Mouse (Mus musculus) brain, adult 2 months (tissue): ENCODE results near the gene Heatr5a.

Experiments used
- DNase-seq: peaks from one replicate; pipeline ENCODE4 v3.0.0; 2011; ENCODE audit warnings: low read depth, low spot score

The Heatr5a gene

DNA sequence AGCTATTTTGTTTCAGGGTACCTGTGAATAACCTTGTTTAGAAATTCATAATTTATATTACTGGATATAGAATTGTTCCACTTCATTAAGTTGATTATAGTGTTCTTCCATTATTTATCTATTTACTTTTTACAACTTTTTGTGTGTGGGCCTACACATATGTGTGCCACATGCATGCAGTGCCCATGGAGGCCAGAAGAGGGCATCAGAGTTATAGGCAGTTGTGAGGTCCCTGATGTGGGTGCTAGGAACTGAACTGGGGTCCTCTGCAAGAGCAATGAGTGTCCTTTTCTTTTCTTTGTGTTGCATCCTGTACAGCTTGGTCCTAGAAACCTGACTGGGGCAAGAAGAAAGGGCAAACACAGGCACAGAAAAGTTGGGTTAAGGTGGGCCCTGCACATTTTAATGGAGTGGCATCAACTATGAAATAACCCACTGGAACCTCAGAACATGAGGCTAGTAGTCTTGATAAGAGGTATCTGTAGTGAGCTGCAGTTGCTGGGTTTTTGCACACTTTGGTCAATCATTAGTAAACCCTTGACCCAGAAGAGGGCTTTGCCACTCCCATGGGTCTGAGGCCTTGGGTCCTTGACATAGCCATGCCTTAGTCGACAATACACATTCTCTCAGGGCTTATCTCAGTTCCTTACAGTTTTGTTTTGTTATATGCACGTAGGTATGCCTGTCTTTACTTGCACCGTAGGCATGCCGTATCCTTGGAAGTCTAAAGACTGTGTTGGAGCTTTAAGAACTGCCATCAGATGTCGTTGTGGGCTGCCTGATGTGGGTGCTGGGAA is 1.3 kb upstream of the Heatr5a start:
- no peak for DNase-seq

DNA sequence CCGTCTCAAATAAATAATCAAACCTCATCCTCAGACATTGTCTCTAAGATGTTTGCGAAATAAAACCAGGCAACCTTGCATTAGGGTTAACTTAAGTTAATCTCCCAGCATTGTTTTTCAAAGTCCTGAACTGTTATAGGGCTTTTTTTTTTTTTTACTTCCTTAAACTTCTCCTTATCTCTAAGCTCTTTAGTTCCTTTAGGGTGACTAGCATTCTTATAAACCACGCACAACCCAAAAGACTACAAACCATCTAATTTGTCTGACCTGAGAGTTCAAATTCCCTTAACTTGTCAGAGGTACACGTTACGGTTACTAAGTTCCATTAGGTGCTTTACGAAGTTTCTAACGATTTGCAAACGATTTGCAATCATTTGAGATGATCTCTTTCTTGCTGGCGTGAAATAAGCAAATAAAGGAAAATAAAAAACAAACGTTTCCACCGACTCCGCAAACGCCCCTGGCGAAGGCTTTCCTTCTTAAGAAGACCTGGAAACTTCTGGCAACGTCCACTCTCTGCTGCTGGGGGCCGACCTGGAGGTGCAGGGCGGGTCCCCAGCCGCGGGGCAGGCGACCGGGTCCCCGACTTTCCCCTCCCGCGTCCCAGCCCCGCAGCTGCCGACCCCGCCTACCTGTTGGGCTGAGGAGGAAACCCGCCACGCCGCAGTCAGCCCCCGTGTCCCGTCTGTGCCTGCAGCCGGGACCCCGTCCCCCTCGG is 610 bp downstream of the Heatr5a start:
- DNase-seq: no peak

DNA sequence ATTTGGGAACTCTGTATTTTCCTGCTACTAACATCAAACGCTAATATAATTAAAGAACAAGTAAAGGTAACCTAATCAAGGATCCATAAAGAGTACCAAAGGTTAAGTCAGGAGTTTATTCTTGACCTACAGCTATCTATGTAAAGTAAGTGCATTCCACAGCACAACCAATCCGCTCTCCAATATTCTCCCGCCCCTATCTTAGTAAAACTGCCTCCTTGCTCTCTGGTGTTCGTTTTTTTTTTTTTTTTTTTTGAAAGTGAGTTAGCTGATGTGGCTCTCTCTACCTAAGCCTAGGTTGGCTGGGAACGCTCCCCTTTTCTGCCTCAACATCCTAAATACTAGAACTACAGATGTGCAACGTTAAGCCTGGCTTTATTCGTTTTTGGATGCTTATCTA is 1.2 kb downstream of the Heatr5a start:
- DNase-seq: no peak

DNA sequence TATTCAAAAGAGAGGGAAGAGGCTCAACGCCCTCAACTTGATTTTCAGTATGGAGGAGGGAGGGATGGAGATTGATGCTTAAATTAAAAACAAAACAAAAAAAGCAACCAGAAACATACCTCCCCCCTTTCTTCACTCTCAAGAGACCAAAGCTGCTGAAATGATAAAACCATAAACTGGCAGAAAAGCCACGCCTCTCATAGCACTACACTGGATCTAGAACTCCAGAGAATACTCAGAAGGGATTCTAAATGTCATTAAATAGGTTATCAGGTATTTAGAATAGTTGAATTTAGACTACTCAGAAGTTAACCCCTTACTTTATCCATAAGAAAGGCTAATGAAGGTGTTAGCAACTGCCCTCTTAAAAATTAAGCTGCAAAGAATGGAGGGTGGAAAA is 2.0 kb downstream of the Heatr5a start:
- DNase-seq: no peak

DNA sequence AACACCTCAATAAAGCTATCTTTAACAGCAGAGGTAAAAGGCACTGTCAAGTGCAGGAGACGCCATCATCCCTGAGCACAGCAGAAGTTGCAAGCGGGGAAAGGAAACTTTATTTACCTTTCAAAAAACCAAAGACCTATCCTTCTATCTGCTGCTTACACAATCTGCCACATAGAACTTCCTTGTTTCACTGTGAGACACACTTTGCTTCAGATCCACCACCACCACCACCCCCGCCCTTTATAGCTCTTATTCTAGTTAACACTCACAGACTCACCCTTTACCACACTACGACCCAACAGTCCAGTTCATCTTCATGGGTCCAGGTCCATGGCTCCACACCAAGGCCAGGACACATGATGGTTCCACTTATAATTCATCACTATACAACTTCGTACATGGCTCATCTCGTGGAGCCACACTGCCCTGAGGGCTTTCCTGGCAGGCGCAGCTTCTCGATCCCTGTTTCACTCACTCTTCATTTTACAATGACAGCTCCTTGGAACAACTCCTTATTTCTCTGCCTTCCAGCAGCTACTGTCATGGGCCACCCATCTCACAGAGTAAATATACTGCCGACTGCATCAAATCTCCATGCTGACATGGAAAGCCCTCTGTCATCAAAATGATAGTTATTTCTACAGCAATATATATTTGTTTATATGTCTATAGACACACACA is 3.1 kb downstream of the Heatr5a start:
- no peak for DNase-seq

DNA sequence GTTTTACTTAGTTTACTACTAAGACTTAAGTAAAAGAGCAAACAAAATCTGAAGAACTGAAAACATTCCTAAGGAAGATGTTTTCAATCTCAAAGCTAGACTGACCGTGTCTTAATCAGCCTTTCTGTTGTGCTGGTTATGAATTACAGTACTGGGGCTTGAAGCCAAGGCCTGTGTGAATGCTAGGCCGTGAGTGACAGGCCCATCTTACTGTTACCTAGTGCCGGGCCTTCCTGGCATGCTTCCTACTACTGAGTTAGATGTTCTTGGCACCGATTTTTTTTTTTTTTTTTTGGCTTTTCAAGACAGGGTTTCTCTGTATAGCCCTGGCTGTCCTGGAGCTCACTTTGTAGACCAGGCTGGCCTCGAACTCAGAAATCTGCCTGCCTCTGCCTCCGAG is 13.5 kb downstream of the Heatr5a start:
- DNase-seq: no peak

DNA sequence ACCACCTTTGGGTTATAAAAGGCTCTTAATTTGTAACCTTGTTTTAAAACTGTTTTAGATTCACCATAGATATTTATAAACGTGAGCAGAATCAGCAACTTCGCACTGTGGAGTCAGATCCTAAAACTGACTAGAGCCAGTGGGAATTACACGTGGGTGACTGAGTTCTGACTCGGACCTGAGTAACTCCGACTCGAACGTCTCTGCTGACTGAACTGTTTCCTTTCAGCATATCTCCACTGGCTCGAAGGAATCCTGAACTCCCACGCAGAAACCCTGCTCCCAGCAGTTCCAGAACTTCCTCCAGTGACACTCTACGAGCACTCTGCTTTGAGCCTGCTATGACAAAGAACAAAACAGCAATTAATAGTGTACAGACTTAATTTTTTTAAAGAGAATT is 18.8 kb downstream of the Heatr5a start:
- peak; percentile 69 for DNase-seq

DNA sequence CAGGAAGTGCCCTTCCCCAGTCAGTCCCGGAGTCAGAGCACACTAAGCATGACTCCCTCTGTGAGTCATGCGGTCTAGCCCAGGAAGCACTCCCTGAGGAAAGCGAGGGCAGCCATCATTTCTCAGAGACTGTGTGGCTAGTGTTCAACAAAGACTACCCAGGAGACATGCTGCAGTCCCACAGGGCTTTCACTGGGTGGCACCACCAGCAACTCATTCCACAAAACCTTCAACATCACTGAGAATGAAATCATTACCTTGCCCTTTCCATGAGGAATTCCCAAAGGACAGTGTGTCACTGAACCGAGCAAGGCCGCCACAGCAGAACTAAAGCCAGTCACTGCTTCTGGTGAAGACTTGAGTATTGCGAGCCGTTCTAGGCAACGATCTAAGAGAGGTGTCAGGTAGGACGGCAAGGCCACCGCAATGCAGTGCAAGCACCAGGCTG is 23.6 kb downstream of the Heatr5a start:
- DNase-seq: peak; percentile 70

DNA sequence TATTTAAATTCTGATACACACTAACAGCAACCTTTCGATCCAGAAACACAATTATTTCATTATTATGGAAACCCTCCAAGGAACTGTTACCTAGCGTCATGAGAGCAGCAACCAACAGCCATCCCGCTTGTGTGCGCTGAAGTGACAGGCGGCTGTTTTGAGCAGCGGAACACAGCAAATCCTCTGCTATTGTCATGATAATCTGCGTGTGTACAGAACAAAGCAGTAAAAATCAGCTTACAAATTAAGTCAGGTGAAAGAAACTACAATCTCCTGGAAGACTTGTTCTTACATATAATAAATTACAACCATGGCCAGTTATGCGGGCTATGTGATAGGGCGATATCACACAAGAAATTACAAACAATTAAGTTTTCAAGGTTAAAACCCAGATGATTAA is 25.8 kb downstream of the Heatr5a start:
- DNase-seq: no peak

DNA sequence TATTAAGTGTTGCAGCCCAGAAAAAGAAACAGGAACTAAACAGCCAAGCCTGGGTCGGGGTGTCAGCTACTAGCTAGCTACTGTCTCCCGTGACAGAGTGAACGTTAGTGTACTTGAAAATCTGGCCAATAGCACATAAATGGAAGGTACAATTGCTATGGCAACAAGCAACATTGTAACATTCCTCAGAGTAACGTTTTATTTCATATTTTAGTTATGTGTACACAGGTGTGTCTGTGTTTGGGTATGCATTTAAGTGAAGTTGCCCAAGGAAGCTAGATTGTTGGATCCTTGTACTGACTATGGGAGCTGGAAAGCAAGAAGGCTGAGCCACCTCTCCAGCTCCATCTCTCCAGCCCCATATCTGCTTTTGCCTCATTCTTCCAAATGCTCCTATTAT is 31.3 kb downstream of the Heatr5a start:
- no peak for DNase-seq

DNA sequence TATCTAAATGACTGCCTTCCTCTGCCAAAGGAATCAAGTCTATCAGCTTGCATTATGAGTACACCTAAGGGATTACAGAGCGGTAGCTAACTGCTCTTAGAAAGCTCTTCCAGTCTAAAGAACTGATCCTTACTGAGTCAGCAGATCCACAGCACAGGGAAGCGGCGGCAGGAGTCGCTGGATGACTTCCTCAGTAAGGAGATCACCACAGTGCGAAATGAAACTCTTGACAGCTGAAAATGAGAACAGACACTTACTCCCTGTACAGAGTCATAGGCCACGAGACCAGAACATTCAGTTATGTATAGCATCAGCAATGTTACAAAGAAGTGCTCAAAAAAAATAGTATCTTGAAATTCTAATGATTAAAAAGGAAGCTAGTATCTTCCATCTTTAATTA is 33.2 kb downstream of the Heatr5a start:
- DNase-seq: peak; percentile 27

DNA sequence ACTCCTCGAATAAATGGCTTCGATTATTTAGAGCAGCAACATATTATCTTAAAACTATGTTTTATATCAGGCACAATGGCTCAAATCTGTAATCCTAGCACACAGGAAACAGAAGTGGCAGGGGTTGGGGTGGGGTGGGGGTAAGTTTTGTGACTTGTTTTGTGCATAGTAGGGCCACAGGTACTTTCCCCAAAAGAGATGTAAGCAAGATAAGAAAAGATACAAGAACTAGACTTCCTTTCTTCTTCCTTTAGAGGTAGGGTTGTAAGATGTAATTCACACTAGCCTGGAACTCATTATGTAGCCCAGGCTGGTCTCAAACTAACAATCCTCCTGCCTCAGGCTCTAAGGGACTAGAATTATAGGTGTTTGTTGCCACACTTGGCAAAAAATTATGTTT is 41.5 kb downstream of the Heatr5a start:
- DNase-seq: no peak

DNA sequence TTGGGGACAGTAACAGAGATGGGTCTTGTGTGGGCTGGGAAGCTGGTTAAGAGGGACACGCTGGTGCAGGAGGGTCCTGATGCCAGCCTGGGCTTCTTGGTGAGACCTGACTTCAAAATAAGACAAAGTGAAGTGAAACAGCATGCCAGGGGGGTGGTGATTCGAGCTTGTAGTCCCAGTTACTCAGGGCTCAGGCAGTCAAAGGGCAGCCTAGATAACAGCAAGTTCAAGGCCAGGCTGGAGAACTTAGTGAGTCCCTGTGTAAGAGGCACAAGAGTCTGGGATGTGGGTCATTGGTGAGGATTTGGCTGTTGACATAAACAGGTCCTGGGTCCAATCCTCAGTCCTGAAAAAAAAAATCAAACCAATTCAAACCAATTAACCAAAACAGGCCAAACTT is 53.9 kb downstream of the Heatr5a start:
- DNase-seq: no peak

DNA sequence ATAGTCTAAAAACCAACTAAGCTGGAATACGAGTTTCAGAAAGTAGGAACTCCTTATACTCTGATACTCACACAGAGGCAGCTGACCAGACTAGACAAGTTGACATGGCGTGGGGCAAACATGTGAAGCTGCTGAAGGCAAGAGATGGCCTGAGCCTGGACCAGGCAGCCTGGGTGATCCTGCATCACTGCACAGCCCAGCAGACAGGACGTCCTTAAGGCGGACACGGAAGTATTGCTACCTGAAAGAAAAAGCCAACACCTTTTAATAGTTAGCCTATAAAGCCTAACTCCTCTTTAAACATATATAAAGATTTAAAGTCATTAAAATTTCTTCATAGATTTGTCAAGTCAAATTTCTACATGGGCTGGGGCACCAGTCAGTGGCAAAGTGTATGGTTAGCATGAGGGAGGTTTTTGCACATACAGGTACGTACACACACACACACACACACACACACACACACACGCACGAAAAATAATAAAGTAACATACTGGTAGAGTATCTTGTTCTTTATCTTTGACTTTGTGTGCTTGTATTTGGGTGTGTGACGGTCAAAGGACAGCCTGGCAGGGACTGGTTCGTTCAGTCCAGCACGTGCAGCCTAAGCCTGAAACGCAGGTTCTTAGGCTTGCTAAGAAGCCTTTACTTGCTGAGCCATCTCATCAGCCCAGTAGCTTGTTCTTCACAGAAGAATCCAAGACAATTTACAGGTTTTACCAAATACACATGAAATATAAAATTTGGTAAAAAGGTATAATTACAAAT is 56.0 kb downstream of the Heatr5a start:
- no peak for DNase-seq

DNA sequence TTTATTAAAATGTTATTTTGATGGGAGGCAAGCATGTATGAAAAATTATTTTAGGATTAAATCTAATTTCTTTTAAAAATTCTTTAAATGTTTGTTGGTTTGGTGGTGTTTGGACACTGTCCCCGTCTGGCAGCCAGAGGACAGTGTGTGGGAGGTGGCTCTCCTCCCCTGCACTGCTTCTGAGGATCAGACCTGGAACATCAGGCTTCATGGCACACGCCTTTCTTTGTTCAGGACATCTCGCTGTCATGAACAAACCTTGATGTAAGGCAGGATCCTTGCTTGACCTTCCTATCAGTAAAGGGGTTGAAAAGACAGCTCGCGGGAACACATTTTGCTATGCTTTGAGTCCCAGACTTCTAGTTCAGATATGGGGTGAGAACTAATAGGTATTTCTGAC is 61.9 kb downstream of the Heatr5a start:
- DNase-seq: no peak

DNA sequence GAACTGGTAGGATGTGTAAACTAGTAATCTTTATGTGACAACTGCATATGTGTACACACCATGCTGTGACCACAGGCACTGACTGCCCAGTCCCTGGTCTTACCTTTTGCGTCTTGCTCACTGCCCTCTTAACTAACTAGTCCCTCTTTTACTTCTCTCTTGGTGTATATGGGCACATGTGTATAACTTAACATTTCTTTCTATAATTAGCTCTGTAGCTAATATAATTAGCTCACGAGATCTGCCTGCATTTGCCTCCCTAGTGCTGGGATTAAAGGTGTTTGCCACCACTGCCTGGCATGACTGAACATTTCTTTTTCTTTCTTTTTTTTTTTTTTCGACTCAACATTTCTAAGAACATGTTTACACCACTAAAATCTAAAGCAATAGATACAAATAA is 63.6 kb downstream of the Heatr5a start:
- no peak for DNase-seq

DNA sequence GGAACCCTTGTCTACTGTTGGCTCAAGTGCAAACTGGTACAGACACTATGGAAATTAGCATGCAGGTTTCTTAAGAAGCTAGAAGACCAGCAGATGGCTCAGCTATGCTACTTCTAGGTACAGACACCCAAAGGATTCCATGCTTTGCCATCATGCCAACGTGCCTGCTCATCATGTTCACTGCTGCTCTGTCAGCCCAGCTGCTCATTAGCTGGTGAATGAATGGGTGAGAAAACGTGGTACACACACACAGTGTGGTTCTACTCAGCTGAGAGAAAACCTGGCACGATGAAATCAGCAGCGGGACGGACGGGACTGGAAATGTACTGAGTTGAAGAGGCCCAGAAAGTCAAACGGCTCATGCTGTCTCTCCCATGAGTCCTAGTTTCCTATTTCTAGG is 70.6 kb downstream of the Heatr5a start:
- peak; percentile 85 for DNase-seq

DNA sequence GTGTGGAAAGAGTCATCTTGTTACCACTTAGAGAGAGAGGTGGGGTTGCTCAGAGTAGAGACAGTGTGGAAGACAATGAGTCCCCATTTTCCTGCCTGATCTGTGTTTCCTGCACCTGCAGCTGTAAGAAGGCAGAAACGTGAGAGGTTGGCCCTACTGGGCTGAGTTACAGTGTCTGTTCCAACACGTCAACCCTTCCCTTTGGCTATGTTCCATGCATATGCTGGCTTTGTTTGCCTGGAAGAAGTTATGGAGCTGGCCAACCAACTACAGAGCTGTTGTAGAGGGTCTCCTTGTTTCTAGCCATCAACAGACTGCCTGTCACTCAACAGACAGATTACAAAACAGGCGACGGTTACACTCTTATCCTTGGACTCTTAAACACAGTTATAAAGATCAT is 74.2 kb downstream of the Heatr5a start:
- no peak for DNase-seq

DNA sequence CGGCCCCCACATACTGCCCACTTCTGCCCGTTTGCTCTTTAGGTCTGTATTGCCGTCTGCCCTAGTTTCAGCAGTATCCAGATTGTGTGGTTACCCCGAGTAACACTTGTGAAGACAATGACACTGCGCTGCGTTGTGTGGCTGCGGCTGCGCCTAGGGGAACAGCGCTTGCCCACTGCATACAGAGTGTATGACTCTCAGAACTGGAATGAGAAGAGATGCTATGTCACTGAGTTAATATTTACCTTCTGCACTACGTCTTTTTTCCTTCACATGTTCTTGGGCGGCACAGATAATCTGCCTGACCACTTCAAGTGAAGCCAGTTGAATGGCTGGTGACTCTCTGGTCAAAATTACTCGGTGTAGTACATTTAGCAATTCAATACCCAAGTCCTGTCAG is 82.5 kb downstream of the Heatr5a start:
- DNase-seq: no peak

DNA sequence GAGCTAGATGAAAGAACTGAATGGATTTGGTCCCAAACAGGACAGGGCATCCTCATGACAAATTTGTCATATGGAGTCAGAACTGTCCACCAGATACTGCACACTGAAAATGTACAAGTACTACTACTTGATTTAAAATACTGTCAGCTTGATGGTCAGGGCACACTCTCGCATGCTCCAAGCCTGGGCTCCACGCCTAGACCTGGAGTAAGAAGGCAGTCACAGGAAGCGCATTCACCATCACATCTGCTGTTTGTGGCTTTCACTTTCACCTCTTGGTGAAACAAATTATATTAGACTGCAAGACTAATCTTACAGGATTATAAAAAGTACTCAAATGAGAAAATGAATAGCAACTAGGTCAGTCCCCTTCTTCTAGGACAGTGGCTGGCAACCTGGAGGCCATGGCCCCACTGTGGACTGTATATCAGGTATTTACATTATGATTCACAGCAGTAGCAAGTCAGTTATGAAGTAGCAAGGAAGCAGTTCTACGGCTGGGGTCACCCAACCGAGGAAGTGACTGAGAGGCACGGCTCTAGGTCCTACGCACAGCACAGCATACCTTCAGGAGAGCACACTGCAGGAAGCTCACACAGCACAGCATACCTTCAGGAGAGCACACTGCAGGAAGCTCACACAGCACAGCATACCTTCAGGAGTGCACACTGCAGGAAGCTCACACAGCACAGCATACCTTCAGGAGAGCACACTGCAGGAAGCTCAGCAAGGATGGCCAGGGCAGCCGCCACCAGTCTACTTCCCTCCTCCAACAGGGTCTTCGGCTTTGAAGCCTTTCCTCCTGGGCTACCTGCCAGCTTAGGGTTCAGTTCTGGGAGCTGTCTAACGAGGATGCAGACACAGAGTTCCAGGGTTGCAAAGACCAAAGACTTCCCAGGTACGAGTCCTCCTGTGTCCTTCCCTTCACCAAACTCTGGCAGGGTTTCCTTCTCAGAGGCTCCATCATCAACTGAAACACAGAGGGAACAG is 83.5 kb downstream of the Heatr5a start:
- no peak for DNase-seq

DNA sequence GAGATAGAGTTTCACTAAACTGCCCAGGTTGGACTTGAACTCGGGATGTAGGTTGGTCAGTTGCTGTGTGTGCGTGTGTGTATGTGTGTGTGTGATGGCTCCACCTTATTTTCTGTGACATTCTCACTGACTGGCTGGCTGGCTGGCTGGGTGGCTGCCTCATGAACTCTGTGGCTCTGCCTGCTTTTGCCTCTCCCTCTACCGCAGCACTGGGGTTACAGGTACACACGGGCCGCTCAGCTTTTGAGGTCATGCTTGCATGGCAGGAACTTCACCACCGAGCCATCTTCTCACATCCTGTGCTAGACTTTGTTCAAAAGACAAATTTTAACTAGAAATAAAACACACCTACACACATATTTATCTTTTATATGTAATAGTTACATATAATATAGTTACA is 84.8 kb downstream of the Heatr5a start:
- no peak for DNase-seq
